ENCODE assay signal across 13 mouse cellular contexts in the genomic region with DNA sequence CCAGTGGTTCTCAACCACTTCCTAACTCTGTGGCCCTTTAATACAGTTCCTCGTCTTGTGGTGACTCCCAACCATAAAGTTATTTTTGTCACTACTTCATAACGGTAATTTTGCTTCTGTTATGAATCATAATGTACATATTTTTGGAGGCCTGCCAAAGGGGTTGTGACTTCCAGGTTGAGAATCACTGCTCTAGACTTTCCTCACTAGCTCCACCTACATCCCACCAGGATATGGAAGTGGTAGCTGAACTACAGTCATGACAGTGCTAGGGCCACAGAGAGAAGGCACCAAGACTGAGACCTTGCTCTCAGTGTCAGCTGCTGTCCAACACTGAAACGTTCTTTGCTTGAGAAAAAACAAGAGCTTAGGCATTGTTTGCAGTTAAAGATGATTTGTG.
"Had no signal": no experiment of that assay in that cellular context is flagged by ENCODE, and none has a peak within 500 bp of the region (broad histone marks: within the 10 kb centered on the region; RNA-seq: fewer than 3 reads in every experiment).

No protein-coding gene starts in this region.

- DNase-seq: kidney, postnatal 25 days; layer of hippocampus, adult 9-11 months; layer of hippocampus, postnatal 36 days; midbrain, embryonic 14.5 days; right cerebral cortex, postnatal 4 days; spleen, adult 18-20 months; thymus, adult 2 months; thymus, postnatal 36 days had no signal

- ATAC-seq: liver, embryonic 12.5 days had no signal

- H3K9ac ChIP-seq: kidney, embryonic 15.5 days; limb, embryonic 15.5 days; liver, embryonic 12.5 days; neural tube, embryonic 12.5 days had no signal

- H3K4me1 ChIP-seq: kidney, embryonic 15.5 days; limb, embryonic 15.5 days; liver, embryonic 12.5 days; midbrain, embryonic 10.5 days; neural tube, embryonic 12.5 days had no signal

- H3K27me3 ChIP-seq: kidney, embryonic 15.5 days; limb, embryonic 15.5 days; liver, embryonic 12.5 days; neural tube, embryonic 12.5 days had no signal

- H3K4me3 ChIP-seq: kidney, embryonic 15.5 days; limb, embryonic 15.5 days; liver, embryonic 12.5 days; midbrain, embryonic 10.5 days; neural tube, embryonic 12.5 days had no signal

- H3K27ac ChIP-seq: kidney, embryonic 15.5 days; limb, embryonic 15.5 days; liver, embryonic 12.5 days; midbrain, embryonic 10.5 days; neural tube, embryonic 12.5 days had no signal

- H3K4me2 ChIP-seq: kidney, embryonic 15.5 days; limb, embryonic 15.5 days; liver, embryonic 12.5 days; neural tube, embryonic 12.5 days had no signal

- H3K9me3 ChIP-seq: kidney, embryonic 15.5 days; limb, embryonic 15.5 days; liver, embryonic 12.5 days; midbrain, embryonic 10.5 days; neural tube, embryonic 12.5 days had no signal

- H3K36me3 ChIP-seq: kidney, embryonic 15.5 days; limb, embryonic 15.5 days; liver, embryonic 12.5 days; midbrain, embryonic 10.5 days; neural tube, embryonic 12.5 days had no signal
